Mouse (Mus musculus) activated CD4-positive, CD25-positive, alpha-beta regulatory T cell (primary cell): ENCODE data around the gene Zbtb17. TPM values are rescaled to one million over a fixed set of nuclear protein-coding genes. Genes with fewer than 3 reads are reported as not detected.

Experiments used
- polyA plus RNA-seq, 2 experiments: library from polyadenylated mRNA; unstranded; fragments of 100-300 nt; shearing (Covaris generic); gene quantifications; one replicate each; pipeline ENCODE4 v1.2.1; 2017

The Zbtb17 gene
- polyA plus RNA-seq, result 10 to 100 TPM; 28.4 to 33.1 TPM

DNA sequence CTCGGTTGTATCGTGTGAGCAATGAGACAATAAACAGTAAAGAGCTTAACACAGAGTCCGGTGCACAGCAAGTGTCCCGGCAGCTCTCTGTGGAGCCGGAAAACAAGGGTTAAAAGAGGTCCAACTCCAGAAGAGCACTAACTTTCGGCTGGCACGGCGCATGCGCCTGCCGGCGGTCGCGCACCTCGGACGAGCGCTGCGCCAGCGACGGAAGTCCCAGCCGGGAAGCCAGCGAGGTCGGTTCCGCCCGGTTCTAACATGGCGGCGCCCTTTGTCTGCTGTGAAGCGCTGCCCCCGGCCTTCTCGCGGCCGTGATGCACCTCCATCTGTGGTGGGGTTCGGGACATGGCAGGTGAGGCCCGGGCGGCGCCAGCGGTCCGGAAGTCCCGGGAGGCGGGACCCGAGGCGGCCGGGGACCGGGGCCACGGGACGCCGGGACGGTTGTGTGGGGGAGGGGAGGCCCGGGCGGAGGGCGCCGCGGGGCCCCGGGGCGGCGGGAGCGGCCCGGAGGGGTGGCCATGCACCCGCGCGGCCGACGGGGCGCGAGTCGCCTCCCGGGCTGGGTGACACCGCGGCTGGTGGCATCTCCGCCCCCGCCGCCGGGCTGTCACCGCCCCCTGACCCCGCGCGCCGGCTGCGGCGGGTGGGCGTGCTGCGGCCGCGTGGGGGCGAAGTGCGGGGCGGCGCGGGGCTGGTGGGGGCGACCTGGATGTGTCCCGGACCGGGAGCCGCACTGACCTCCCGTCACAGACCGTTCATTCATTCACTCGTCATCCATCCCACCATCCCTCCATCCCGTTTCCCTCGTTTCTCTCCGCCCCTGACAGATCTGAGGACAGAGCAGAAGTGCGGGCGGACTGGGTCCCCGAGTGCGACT is at the start of gene Zbtb17:
Gene Zbtb17 (plus strand): TSS at position 204 of the 877 bp plus-strand sequence.

DNA sequence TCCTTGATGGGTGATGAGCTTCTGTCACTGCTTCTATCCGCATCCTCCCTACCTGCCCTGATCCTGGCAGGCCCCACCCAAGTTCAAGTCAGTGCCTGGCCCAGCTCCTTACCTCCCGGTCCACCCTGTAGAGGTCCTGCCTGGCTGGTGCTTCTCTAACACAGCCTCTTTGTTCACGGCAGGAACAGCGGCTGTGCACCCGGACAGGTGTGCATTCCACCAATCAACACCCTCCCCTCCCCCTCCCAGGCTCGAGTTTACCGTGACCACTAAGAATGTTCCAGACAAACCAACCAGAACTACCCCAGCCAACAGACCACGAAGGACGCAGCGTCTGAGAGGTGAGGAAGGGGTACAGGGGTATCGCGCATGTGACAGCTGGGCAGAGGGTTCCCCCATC is 45.9 kb upstream of the Zbtb17 start, which contains the start of gene Clcnka:
Gene Clcnka (minus strand): TSS at position 180 of the 400 bp plus-strand sequence.

GRCm38 (mm10) chr4:141415924-141416323 is 28.5 kb upstream of the Zbtb17 start, which contains the start of gene Clcnkb:
Gene Clcnkb (minus strand): TSS chr4:141416014.

DNA sequence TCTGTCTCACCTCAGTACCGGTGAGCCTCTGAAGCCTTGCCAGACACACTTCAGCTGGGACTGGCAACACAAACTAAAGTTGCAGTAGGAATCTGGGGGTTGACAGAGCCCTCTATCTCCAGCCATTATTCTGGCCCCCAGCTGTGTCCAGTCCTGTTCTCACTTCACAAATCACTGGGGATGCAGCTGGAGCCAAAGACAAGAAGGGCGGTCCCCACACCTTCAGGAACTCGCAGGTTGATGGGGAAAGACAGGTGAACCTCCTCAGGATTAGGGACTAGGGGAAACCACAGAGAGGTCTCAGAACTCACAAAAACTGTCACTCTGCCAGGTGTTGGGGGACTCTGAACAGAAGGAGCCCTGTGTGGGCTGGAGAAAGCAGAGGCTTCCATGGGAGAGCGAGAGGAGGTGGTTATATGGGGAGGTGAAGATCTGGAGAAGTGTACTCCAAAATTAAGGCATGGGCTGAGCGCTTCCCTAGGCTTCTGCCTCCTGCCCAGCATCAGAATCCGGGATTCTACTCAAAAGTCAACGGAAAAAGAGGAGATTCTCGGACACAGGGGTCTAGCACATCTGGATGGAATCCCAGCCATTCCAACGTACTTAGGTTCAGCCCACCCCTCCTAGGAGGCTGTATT is 24.1 kb upstream of the Zbtb17 start, which contains the start of gene Hspb7:
Gene Hspb7 (plus strand): TSS at position 588 of the 638 bp plus-strand sequence.

GRCm38 (mm10) chr4:141435974-141436373 is 8.5 kb upstream of the Zbtb17 start, which contains the start of gene Srarp:
Gene Srarp (minus strand): TSS chr4:141436105.

Other genes starting within 250 kb of the Zbtb17 start
- 1 to 10 TPM; 2.2 to 4.3 TPM for gene Rsg1, start 230.7 kb upstream of the Zbtb17 start, polyA plus RNA-seq
- gene Arhgef19, start 205.2 kb upstream of the Zbtb17 start, polyA plus RNA-seq, result under 1 TPM; 0.15 to 0.30 TPM
- not detected for gene Epha2, start 143.4 kb upstream of the Zbtb17 start, polyA plus RNA-seq
- gene Fam131c, start 76.4 kb upstream of the Zbtb17 start, polyA plus RNA-seq, result not detected
- not detected for gene Clcnka, start 45.9 kb upstream of the Zbtb17 start, polyA plus RNA-seq
- not detected for gene Clcnkb, start 28.6 kb upstream of the Zbtb17 start, polyA plus RNA-seq
- not detected for gene Hspb7, start 23.9 kb upstream of the Zbtb17 start, polyA plus RNA-seq
- gene Srarp, start 8.5 kb upstream of the Zbtb17 start, polyA plus RNA-seq, result not detected
- 10 to 100 TPM; 24.7 to 34.4 TPM for gene Spen, start 93.9 kb downstream of the Zbtb17 start, polyA plus RNA-seq
- under 1 TPM in 1 of 2 experiments, not detected in 1; 0.44 TPM for gene Fblim1, start 161.4 kb downstream of the Zbtb17 start, polyA plus RNA-seq
- under 1 TPM; 0.32 to 0.37 TPM for gene Tmem82, start 174.0 kb downstream of the Zbtb17 start, polyA plus RNA-seq
- gene Slc25a34, start 179.2 kb downstream of the Zbtb17 start, polyA plus RNA-seq, result not detected
- 1 to 10 TPM; 8.9 to 9.8 TPM for gene Plekhm2, start 220.2 kb downstream of the Zbtb17 start, polyA plus RNA-seq
- gene Rsc1a1, start 240.9 kb downstream of the Zbtb17 start, polyA plus RNA-seq, result not detected